17 mouse cellular contexts compared by ENCODE assay signal in the genomic region with DNA sequence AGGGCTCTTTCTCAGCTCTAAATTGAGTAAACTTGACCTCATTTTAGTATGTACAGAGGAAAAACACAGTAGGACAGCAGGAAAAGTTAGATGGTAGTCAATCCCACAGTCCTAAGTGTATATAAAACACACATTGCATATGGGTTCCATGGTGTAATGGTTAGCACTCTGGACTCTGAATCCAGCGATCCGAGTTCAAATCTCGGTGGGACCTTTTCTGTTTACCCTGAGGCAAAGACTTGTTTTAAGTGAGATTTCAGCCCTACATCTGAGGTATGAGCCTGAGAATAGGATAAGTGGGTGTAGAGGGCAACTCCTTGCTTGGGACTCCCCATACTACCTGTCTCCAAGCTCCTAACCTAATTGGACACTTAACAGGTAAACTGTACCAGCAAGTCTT. TPM values are rescaled to one million over a fixed set of nuclear protein-coding genes. Genes with fewer than 3 reads are reported as not detected.
A peak's percentile ranks its signal among the peaks of the same experiment; 100 is the strongest.
DNase-seq lines count a peak whose midpoint lies in the region; TF ChIP-seq lines count a peak whose summit lies in the region.
"Had no signal": no experiment of that assay in that cellular context is flagged by ENCODE, and none has a peak within 500 bp of the region (broad histone marks: within the 10 kb centered on the region; RNA-seq: fewer than 3 reads in every experiment).

No protein-coding gene starts in this region.

- H3K36me3 ChIP-seq in liver, adult 2 months (ENCODE audit: control insufficient read depth, insufficient read depth, low read length), result no peaks in the 10 kb centered on the region
- H3K36me3 ChIP-seq: hindbrain, embryonic 15.5 days; kidney, embryonic 15.5 days; neural tube, embryonic 12.5 days had no signal

- peak; percentile 34 for DNase-seq in retina, postnatal 1 day
- DNase-seq in retina, embryonic 14.5 days (ENCODE audit: low spot score), result no peak
- DNase-seq in NIH3T3 (ENCODE audit: low read depth), result peak; percentile 31
- peak; percentile 43 for DNase-seq in liver, adult 2 months (ENCODE audit: extremely low read depth, low read depth, low spot score)
- DNase-seq in yolk sac, embryonic 10.5 days (ENCODE audit: low spot score), result peak; percentile 64
- no peak for DNase-seq in frontal cortex, postnatal 25 days (ENCODE audit: low spot score in 2 of 2)
- no peak for DNase-seq in Muller cell, postnatal 12 days (ENCODE audit: inconsistent ontology term)
- DNase-seq: cerebellum, postnatal 10 days; midbrain, embryonic 14.5 days; thymus, postnatal 14 days had no signal

- H3K79me2 ChIP-seq in liver, adult 2 months (ENCODE audit: control insufficient read depth, insufficient read depth, low read length), result no peaks in the 10 kb centered on the region

- H3K9ac ChIP-seq in liver, adult 2 months (ENCODE audit: low read depth, low read length), result no peak overlapping the region
- H3K9ac ChIP-seq: hindbrain, embryonic 15.5 days; kidney, embryonic 15.5 days; neural tube, embryonic 12.5 days had no signal

- WGBS in liver, adult 2 months, result 28% methylated on average over 3 of the region's 3 CpGs

- H3K27me3 ChIP-seq in liver, adult 2 months (ENCODE audit: control insufficient read depth, insufficient read depth, low read length), result peaks cover 8% of the 10 kb centered on the region

- no peak overlapping the region for H3K27ac ChIP-seq in liver, adult 2 months (replicated peaks; ENCODE audit: insufficient read depth, low read depth, low read length)
- H3K27ac ChIP-seq: hindbrain, embryonic 15.5 days; kidney, embryonic 15.5 days; neural tube, embryonic 12.5 days had no signal

- TF ChIP-seq POLR2A in liver, adult 2 months (IDR thresholded peaks at IDR 0.05; ENCODE audit: extremely low read depth, insufficient read depth, low read length), result no peak

- no peak overlapping the region for H3K4me3 ChIP-seq in liver, adult 2 months (ENCODE audit: insufficient read depth, low read depth, low read length)
- H3K4me3 ChIP-seq: hindbrain, embryonic 15.5 days; kidney, embryonic 15.5 days; neural tube, embryonic 12.5 days had no signal

- TF ChIP-seq CTCF in liver, adult 2 months (IDR thresholded peaks at IDR 0.05; ENCODE audit: low read depth, low read length), result no peak

- H3K4me1 ChIP-seq in liver, adult 2 months (ENCODE audit: control insufficient read depth, insufficient read depth, low read length), result no peaks in the 10 kb centered on the region

RNA-seq across cellular contexts. Expression of a gene that starts 27.1 kb away (rescaled TPM):
- total RNA-seq in liver, adult 2 months (2014; rRNA removed), result not detected in 2 replicates
- not detected in 2 replicates for polyA plus RNA-seq in liver, adult 2 months (2012; rRNA removed)
- total RNA-seq: layer of hippocampus, adult 8-10 months; left cerebral cortex, postnatal 25 days had no signal
- polyA plus RNA-seq: forebrain, embryonic 16.5 days; gonadal fat pad, adult 2 months; hindbrain, embryonic 15.5 days; kidney, embryonic 15.5 days; midbrain, embryonic 14.5 days; neural tube, embryonic 12.5 days had no signal

RNA-seq across cellular contexts. Expression of a gene that starts 45.7 kb away (rescaled TPM):
- 29.6 and 36.4 TPM in 2 replicates for total RNA-seq in liver, adult 2 months (2014; rRNA removed)
- 93.8 and 98.4 TPM in 2 replicates for polyA plus RNA-seq in liver, adult 2 months (2012; rRNA removed)

Comparison
In these comparisons a context has a peak if more than half of its experiments do, and no peak if none do; other contexts are left out.
1. DNase-seq: peak in retina, postnatal 1 day (single experiment), NIH3T3 (single experiment), liver, adult 2 months (single experiment) and yolk sac, embryonic 10.5 days (single experiment); none in retina, embryonic 14.5 days (single experiment), frontal cortex, postnatal 25 days (0 of 2) and Muller cell, postnatal 12 days (single experiment).